Mouse (Mus musculus): ENCODE data around the gene Ptgr2.

DNA sequence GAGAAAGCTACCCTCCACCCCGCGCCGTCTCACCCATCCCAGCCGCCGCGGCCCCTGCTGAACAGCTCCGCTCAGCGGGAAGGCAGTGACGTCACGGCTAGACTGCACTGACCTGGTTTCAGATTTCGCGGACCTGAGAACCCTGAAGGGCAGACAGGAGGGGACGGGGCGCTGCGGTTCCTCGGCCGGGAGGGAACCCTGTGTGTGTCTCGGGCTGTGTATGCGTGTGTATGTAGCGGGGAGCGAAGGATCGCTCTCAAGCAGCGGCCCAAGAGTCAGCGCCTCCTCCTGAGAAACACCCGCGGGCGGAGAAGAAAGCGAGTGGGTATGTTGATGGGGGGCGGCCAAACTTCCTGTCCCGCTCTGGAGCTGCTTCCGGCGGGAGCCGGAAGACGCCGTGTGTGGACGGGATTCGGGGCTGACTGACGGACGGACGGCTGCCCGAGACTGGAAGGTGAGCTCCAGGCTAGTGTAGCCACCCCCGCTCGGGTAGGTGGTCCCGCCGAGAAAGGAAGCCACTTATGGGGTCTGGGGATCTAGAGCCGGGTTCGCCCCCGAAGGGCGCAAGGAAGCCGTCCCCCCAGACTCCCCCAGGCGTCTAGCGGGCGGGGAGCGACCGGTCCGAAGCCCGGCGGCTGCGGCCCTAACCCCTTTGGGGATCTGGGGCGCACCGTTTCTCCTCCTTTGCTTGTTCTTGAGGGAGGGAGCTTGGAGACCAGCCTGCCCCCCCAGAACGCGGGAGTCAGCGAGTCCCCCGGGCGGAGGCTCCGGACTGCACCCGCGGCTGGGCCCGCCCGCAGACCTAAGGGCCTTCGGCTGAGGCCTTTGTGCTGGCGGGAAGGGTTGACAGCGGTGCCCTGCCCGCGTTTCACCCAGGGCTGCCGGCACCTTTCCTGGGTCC, 31.9 kb downstream of the Ptgr2 start, which contains the start of gene Zfp410:
- no peak; the same call in 1 of the 2 replicates for TF ChIP-seq CTCF (IDR thresholded peaks at IDR 0.05; ENCODE audit: low read depth)
- TF ChIP-seq EP300 (optimal IDR thresholded peaks at IDR 0.05), result no peak
